Mouse (Mus musculus) cortical plate, adult 2 months (tissue): ENCODE results near the gene Tpmt.

ENCODE experiments used
- CTCF ChIP-seq: fragments of 200-500 bp; IDR thresholded peaks from 2 replicates; pipeline ENCODE4 v1.5.1; 2011; ENCODE audit warnings: mild to moderate bottlenecking, control low read depth, low read length; ENCODE audit not compliant: insufficient read depth; ENCODE audit errors: extremely low read depth
- POLR2A ChIP-seq: fragments of 200-500 bp; IDR thresholded peaks from 2 replicates; pipeline ENCODE4 v1.6.1; 2011; ENCODE audit warnings: mild to moderate bottlenecking, low read length, control low read depth; ENCODE audit not compliant: insufficient read depth; ENCODE audit errors: extremely low read depth

DNA sequence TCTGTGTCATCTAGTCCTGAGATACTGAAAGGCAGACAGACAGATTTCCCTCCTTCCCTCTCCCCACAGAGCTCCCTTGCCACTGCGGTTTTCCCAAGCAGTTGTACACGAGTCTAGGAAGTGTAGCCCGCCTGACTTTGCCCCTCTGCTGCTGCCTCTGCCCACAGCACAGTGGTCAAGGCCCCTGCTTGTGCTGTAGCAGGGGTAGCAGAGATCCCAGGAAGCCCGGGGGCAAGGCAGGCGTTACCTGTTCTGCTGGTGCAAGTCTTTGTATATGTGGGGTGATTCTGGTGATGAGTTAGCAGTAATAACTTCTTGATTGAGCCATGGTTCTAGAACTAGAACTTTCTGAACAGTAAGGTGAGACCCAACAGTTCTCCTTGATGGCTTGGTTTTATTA is 31.6 kb upstream of the Tpmt start:
- TF ChIP-seq CTCF (no peak), POLR2A (no peak)
